Mouse (Mus musculus): ENCODE measurements at regions not wholly inside any gene's neighbourhood (a gene's known extent, or its start where the extent isn't known, plus 50 kb on each side); places are given as distances from the start of the nearest gene placed in this dataset.
"Not testable (repeated sequence)": the region's sequence is repeated elsewhere in the genome, so short reads cannot be mapped to it uniquely, and the experiment has no call there.

GRCm38 (mm10) chr2:84042793-84043192, 52.4 kb downstream of the Gm13691 start:
- no peak for DNase-seq

GRCm38 (mm10) chr2:84048398-84049140, 58.2 kb downstream of the Gm13691 start:
- DNase-seq: no peak

- no peak for DNase-seq
These were observed 61.6 kb downstream of the Gm13691 start for GRCm38 (mm10) chr2:84051883-84052331.

- DNase-seq: no peak
These were observed 68.9 kb downstream of the Gm13691 start for GRCm38 (mm10) chr2:84059246-84059645.

GRCm38 (mm10) chr2:84061221-84061620, 70.9 kb downstream of the Gm13691 start:
- no peak for DNase-seq

- no peak for DNase-seq
These were observed 74.0 kb downstream of the Gm13691 start for GRCm38 (mm10) chr2:84064371-84064770.

GRCm38 (mm10) chr2:84065061-84065460, 74.7 kb downstream of the Gm13691 start:
- no peak for DNase-seq

GRCm38 (mm10) chr2:84065749-84066148, 75.4 kb downstream of the Gm13691 start:
- no peak for DNase-seq

- DNase-seq: no peak
These were observed 75.9 kb downstream of the Gm13691 start for GRCm38 (mm10) chr2:84066151-84066693.

GRCm38 (mm10) chr2:84066785-84067526, 76.6 kb downstream of the Gm13691 start:
- no peak for DNase-seq

GRCm38 (mm10) chr2:84068617-84069016, 78.3 kb downstream of the Gm13691 start:
- no peak for DNase-seq

- DNase-seq: not testable (repeated sequence)
These were observed 79.1 kb downstream of the Gm13691 start for GRCm38 (mm10) chr2:84069411-84069810.

- peak; percentile 25 for DNase-seq
These were observed 82.7 kb downstream of the Gm13691 start for GRCm38 (mm10) chr2:84072881-84073583.

GRCm38 (mm10) chr2:84075944-84076343, 85.6 kb downstream of the Gm13691 start:
- no peak for DNase-seq

GRCm38 (mm10) chr2:84079284-84079683, 88.9 kb downstream of the Gm13691 start:
- DNase-seq: no peak

GRCm38 (mm10) chr2:84080228-84080627, 89.9 kb downstream of the Gm13691 start:
- DNase-seq: no peak

- no peak for DNase-seq
These were observed 104.4 kb downstream of the Gm13691 start for GRCm38 (mm10) chr2:84094751-84095150.

GRCm38 (mm10) chr2:84098746-84099145, 108.4 kb downstream of the Gm13691 start:
- no peak for DNase-seq

GRCm38 (mm10) chr2:84113562-84113961, 123.2 kb downstream of the Gm13691 start:
- no peak for DNase-seq

GRCm38 (mm10) chr2:84119839-84120238, 129.5 kb downstream of the Gm13691 start:
- no peak for DNase-seq

- no peak for DNase-seq
These were observed 137.2 kb downstream of the Gm13691 start for GRCm38 (mm10) chr2:84127586-84127985.

- DNase-seq: no peak
These were observed 171.4 kb downstream of the Gm13691 start for GRCm38 (mm10) chr2:84161742-84162141.

GRCm38 (mm10) chr2:84173450-84173849, 183.1 kb downstream of the Gm13691 start:
- no peak for DNase-seq
